In the genomic region with DNA sequence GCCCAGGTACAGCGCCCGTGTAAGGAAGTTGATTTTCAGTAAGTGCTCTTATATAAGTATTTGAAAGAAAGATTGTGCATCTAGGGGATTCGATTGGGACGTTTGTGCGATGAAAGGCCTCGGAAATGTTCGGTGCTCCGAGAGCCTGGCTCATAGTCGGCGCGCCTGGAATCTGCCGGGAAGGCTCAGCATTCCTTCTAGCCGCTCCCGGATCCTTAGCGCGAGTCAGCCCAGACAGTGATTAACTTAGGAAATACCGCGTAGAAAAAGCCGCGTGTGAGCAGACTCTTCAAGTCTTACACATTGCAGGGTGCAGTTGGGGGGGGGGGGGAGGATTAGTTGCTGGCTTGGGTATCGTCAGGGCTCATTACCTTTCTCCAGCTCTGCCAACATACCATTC, we compare ENCODE assay signal across 8 mouse cellular contexts. TPM values are rescaled to one million over a fixed set of nuclear protein-coding genes. Genes with fewer than 3 reads are reported as not detected.
DNase-seq lines count a peak whose midpoint lies in the region; ATAC-seq and TF ChIP-seq lines count a peak whose summit lies in the region.

No protein-coding gene starts in this region.

- H3K9ac ChIP-seq in heart, embryonic 13.5 days = peak overlapping the region; percentile 99
- peak overlapping the region; percentile 94 for H3K9ac ChIP-seq in limb, embryonic 15.5 days

- DNase-seq in heart, adult 9 months (ENCODE audit: low spot score in 2 of 2) = no peak
- DNase-seq in brain, adult 2 months (ENCODE audit: low read depth, low spot score) = peak; percentile 57
- peak; percentile 53 for DNase-seq in heart, postnatal 4 days
- no peak for DNase-seq in Muller cell, postnatal 12 days (ENCODE audit: inconsistent ontology term)
- DNase-seq in spleen, postnatal 4 days (ENCODE audit: low spot score in 2 of 2) = no peak

- no peak for TF ChIP-seq CTCF in olfactory bulb, adult 2 months (IDR thresholded peaks at IDR 0.05; ENCODE audit: insufficient read depth, low read depth, low read length)

- no peaks in the 10 kb centered on the region for H3K27me3 ChIP-seq in heart, embryonic 13.5 days (replicated peaks)
- H3K27me3 ChIP-seq in limb, embryonic 15.5 days = no peaks in the 10 kb centered on the region

- no peak for TF ChIP-seq POLR2A in olfactory bulb, adult 2 months (IDR thresholded peaks at IDR 0.05; ENCODE audit: insufficient read depth, low read depth, low read length)

- peak overlapping the region; percentile 90 for H3K4me2 ChIP-seq in heart, embryonic 13.5 days
- peak overlapping the region; percentile 81 for H3K4me2 ChIP-seq in limb, embryonic 15.5 days

- no peaks in the 10 kb centered on the region for H3K9me3 ChIP-seq in heart, embryonic 13.5 days
- no peaks in the 10 kb centered on the region for H3K9me3 ChIP-seq in limb, embryonic 15.5 days

- H3K36me3 ChIP-seq in heart, embryonic 13.5 days = peaks cover 39% of the 10 kb centered on the region
- H3K36me3 ChIP-seq in limb, embryonic 15.5 days = peaks cover 35% of the 10 kb centered on the region

- H3K4me3 ChIP-seq in heart, embryonic 13.5 days = peak overlapping the region; percentile 92
- peak overlapping the region; percentile 66 for H3K4me3 ChIP-seq in limb, embryonic 15.5 days
- H3K4me3 ChIP-seq in olfactory bulb, adult 2 months (ENCODE audit: insufficient read depth, low read depth, low read length) = peak overlapping the region; percentile 71

- no peak for ATAC-seq in heart, embryonic 13.5 days (ENCODE audit: extremely low read depth, insufficient number of reproducible peaks, low FRiP score, low TSS enrichment)
- no peak for ATAC-seq in limb, embryonic 15.5 days (ENCODE audit: insufficient number of reproducible peaks, low FRiP score, low TSS enrichment, low read depth)

- under 1% methylated on average over 21 of the region's 21 CpGs for WGBS in heart, embryonic 13.5 days
- under 1% methylated on average over 21 of the region's 21 CpGs for WGBS in limb, embryonic 15.5 days
- WGBS in olfactory bulb, adult 2 months = 3% methylated on average over 21 of the region's 21 CpGs

- H3K27ac ChIP-seq in heart, embryonic 13.5 days (replicated peaks) = peak overlapping the region; percentile 99
- peak overlapping the region; percentile 99 for H3K27ac ChIP-seq in limb, embryonic 15.5 days
- peak overlapping the region; percentile 86 for H3K27ac ChIP-seq in olfactory bulb, adult 2 months (ENCODE audit: insufficient read depth, low read depth, low read length)

- peaks cover 76% of the 10 kb centered on the region for H3K4me1 ChIP-seq in heart, embryonic 13.5 days
- H3K4me1 ChIP-seq in limb, embryonic 15.5 days = peaks cover 78% of the 10 kb centered on the region
- peaks cover 27% of the 10 kb centered on the region for H3K4me1 ChIP-seq in olfactory bulb, adult 2 months (ENCODE audit: control insufficient read depth, insufficient read depth, low read length)

RNA-seq across cellular contexts. Expression of a gene that starts 2.2 kb away (rescaled TPM):
- 35.9 and 36.6 TPM in 2 replicates for polyA plus RNA-seq in heart, embryonic 13.5 days (2015; fragmentation: Nextera tagmentation; extraction: Ambion mirVana)
- total RNA-seq in heart, postnatal 4 days (2021) = 10 to 100 TPM; 90.0 to 91.6 TPM
- 60.7 and 61.5 TPM in 2 replicates for polyA plus RNA-seq in limb, embryonic 15.5 days (2015; fragmentation: Nextera tagmentation; extraction: Ambion mirVana)
- polyA plus RNA-seq in olfactory bulb, adult 2 months (2012; ENCODE audit: insufficient read depth, insufficient read length, low replicate concordance, missing spikeins) = not detected in 2 replicates

Comparison
In these comparisons a context has a peak if more than half of its experiments do, and no peak if none do; other contexts are left out.
1. DNase-seq: peak in brain, adult 2 months (single experiment) and heart, postnatal 4 days (single experiment); none in heart, adult 9 months (0 of 2), Muller cell, postnatal 12 days (single experiment) and spleen, postnatal 4 days (0 of 2).
2. RNA of a gene that starts 2.2 kb away (polyA plus RNA-seq): 60.7 to 61.5 TPM in limb, embryonic 15.5 days and 35.9 to 36.6 TPM in heart, embryonic 13.5 days; not detected in olfactory bulb, adult 2 months; every median in the first group is over 10 times any median in the second.
3. Peak in every context shown above with its lines, with median percentiles within 50 percentile points of each other: H3K27ac ChIP-seq and H3K4me3 ChIP-seq.